Mouse (Mus musculus) c-Kit-negative CD71-positive TER-119-positive erythroid progenitor cells, embryonic 14.5 days (primary cell): ENCODE data around the gene Btg4.
A peak's percentile ranks its signal among the peaks of the same experiment; 100 is the strongest.
"Not testable (repeated sequence)": the region's sequence is repeated elsewhere in the genome, so short reads cannot be mapped to it uniquely, and the experiment has no call there.

Experiments used
- DNase-seq: peaks from one replicate; pipeline ENCODE4 v3.0.0-alpha.2; 2013; ENCODE audit warnings: low read depth, low spot score

Gene Btg4

DNA sequence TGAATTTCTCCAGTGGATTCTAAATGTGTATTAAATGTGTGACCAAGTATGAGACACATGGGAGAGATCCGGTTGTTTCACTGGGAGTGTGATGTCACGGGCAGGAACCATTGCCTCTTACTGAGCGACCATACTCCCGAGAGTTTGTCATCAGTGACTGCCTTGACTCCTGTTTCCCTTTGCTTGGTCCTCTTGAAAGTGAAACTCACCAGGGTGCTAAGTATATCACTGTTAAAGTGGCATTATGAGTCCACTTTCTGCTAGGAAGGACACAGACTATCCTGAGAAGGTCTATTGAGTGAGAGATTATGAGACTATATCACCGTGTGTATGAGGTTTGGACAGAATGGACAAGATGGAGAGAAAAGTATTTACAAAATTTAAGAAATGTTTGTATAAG, 20.9 kb downstream of the Btg4 start:
- no peak for DNase-seq

DNA sequence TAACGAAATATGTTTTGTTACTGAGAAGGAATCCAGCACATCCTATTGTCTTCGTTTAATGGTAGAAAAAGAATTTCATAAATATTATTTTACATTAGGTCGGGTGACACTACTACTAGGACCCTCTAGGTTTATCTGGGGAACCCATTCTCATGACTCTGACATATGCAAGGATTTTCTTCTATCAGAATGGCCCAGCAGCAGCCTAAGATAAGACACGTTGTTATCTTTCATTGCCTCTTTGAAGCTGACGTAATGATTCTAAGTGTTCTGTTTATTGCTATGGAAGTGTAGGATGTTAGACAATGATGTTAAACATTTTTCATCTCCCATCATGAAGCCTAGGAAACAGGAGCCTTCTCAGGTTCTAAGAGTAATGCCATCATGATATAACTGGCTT, 33.0 kb downstream of the Btg4 start:
- DNase-seq = no peak

DNA sequence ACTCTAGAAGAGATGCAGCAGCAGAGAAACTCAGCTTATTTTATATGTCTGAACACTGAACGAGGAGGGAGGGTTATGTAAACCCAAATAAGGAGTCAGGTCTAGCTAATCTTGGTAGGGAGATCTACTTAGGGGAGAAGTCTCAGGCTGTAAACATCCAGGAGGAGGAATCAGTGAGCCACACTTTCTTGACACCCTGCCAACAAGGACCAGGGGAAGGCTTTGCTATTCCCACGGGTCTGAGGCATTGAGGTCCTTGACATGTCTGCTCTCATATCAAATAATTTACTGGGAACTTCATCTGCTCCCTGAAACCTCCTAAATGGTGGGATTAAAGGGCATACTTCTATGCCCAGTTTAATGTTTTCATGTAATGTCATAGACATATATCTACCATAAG, 35.6 kb downstream of the Btg4 start:
- DNase-seq = no peak

DNA sequence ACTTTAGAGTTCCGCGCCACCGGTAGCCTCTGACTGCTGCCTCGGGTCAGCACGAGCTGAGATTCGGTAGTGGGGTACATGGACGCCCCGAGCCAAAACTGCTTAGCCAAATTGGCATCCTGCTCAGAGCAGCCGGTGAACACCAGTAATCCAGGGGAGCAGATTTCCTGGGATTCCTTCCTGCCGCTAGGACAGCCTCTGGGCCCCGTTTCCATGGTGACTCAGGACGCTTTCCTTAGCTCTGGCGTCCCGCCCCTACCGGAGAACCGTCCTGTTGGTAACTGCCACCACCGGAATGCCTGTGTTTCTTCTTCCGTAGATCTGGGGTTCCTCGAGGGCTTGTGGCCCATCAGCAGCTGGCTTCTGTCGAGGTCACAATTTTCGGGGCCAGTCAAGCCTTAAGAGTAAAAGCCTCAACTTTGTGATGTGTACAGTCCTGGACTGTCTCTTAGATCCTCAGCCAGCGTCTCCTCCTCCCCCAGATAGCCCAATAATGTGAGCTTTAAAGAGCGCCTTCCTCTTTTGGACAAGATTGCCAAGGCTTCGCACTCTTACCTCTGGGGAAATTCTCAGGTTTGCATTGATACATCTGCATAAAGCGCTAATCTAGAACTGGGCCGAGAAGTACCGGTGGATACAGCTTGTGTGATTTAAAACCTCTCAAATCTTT, 41.2 kb downstream of the Btg4 start, which contains the start of gene 4833427G06Rik:
TSS of gene 4833427G06Rik (minus strand) at position 323 of the 670 bp plus-strand sequence.
- DNase-seq = no peak

DNA sequence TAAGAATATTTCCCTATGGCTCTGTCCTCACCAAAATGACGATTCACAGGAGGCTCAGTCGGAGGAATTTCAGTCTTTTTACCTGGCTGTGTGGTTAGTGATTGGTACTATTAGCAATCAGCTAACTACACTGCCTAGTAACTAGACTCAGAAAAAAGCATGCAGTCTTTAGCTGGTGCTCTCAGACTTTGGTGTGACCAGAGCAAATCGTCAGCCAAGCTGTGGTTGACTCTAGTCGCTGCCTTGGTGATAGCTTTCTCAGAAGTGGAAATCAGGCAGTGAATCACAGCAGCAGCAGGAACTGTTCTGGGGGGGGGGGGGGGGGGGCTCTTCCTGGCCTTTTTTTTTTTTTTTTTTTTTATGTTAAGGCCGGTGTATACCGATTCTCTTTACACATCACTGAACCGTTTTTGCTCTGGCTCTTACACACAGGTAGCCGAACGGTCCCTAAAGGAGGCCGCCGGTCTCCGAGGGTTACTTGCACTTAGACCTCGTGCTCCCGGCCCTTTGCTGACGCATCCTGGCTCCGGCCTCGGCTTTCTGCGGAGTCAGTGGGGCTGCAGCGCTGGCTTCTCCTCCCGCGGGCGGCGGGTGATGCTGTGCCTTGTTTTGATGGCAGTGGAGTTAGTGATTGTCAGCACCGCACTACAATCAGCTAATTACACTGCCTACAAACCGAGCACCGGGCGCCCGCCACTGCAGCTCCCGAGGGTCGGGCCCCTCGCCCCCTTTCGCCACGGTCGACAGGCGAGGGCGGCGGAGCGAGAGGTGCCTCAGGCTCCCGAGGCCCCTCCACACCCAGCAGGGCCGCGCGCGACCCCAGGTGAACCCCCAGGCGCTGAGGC, 42.5 kb downstream of the Btg4 start:
- no peak for DNase-seq

DNA sequence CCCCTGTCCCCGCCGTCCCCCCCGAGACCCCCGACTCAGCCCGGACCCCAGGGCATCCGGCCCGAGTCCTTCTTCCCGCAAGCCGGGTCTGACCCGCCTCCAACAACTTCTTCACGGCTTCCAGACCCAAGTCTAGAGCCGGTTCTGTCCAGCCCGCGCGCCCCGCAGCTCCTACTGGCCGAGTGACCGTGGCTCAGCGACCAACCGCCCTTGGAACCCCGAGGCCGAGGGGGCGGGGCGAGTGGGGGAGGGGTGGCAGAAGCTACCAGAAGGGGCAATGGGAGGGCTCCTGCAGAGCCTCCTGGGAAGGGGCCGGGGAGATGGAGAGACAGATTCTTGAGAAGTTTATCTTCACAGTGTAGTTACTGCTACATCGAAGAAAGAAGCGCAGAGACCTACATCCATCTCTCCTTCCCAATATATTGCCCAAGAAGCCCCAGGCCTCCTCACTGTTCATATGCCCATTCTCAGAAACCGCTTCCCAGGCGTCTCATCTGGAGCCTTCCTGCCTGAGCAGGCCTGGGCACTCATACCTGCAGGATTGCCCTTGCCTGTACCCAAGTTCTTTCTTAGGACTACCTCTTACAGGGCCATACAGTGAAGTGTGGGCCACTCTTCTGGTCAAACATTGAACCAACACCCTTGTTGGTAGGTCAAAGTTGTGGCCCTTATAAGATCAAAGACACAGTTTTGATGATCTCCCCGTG, 43.3 kb downstream of the Btg4 start:
- no peak for DNase-seq

DNA sequence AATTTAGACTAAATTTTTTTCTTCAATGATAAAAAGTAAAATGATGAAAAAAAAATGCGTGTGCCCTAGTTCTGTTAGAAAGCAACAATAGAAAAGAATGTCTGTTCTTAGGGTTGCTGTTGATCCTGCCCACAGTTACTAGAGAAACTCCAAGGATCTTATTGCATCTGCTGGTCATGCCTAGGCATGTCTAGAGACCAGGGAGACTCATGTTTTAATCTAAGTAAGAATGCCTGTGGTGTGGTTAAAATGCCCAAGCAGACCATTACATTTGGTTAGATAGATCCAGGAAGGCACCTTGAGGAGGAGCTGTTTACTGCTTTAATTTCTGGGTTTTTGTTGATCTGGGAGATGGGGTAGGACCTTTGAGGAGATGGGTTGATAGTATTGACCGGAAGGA, 45.0 kb downstream of the Btg4 start:
- no peak for DNase-seq

DNA sequence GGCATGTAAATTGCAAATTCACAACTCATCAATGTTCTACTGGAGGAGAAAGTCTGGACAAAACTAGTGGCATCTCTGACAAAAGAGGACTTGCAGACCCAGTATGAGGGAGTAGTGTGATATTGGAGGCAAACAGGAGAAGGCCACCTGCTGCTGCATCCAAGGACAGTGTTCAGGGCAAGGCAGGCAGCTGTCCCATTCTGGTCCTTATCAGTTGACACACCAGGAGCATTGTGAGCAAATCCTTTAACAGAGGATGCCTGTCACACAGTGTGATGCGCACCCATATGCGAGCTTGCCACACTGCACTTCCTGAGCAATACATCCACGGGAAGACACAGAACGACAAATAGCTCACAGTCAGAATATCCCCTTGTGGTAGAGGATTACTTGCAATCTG, 54.1 kb downstream of the Btg4 start:
- no peak for DNase-seq

DNA sequence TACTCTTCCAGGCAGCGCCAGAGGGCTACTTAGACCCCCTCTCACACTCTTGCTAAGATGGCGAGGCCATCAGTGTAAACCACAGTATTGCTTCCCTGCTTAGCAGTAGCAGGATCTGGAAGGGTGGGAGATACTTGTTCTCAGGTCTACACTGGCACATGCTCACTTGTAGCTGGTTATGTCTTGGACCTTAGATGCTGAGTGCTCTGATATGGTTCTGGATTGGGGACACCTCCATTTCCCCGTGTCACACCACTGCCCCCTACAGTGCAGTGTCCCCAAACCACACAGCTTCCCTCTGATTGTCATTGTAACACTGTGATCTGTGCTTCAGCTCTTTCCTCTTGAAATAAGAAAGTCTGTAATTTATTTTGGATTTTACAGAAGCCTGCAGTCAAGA, 76.3 kb downstream of the Btg4 start:
- no peak for DNase-seq

DNA sequence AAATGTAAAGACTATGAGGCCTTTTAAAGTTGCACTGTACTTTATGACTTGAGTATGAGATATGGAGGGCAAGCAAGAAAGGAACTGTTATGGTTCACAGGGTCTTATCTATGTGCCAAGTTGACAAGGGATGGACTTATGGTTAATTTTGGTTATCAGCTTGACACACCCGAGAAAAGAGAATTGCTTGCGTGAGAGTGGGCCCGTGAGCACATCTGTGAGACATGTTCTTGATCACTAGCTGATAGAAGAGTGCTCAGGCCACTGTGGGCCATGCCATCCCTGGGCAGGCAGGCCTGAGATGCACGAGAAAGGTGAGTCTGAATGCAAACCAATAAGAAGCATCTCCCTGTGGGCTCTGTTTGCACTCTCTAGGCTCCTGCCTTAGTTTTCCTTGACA, 76.7 kb downstream of the Btg4 start:
- DNase-seq = no peak

DNA sequence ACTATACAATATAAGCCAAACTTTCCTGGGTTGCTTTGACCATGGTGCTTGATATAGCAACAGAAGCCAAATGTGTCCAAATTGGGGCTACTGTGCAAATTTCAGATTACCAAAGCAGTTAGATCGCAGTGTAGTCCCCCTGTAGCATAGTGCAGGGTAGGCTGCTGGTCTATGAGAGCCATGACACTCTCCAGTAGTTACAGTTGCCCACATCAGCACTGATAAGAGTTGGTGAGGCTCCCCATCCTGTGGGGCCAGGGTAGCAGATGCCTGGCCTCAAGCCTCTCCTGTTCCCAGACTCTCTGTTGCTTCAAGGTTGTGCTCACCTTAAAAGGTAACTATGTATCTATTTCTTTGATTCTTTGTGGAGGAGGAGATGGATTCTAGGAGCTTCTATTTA, 77.1 kb downstream of the Btg4 start:
- DNase-seq = no peak

DNA sequence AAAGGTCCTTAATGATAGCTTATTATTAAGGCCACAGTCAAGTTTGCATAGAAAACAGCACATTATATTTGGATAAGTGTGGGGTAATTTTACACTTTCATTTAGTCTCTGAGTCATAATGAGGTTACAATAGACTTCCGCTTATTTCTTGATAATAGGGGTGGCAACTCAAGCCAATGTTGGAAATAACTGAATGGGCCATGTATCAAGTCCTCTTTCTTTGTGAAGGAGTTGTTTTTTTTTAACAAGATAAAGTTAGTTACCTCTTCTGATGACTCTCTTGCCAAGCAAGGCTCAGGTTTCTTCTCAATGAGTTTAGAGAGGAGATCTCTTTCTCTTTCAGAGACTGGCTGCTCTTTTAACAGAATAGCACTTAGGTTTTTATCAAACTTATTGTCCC, 77.6 kb downstream of the Btg4 start:
- DNase-seq = no peak

DNA sequence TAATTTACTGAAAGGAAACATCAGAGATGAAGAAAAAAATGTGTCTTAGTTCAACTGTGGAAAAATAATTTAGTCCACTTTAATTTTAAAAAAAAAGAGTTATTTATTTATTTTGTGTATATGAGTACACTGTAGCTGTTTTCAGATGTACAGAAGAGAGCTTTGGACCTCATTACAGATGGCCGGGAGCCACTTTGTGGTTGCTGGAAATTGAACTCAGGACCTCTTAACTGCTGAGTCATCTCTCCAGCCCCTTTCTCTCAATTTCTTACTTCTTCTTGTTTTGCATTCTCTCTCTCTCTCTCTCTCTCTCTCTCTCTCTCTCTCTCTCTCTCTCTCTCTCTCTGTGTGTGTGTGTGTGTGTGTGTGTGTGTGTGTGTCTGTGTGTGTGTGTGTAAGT, 78.7 kb downstream of the Btg4 start:
- DNase-seq = not testable (repeated sequence)

DNA sequence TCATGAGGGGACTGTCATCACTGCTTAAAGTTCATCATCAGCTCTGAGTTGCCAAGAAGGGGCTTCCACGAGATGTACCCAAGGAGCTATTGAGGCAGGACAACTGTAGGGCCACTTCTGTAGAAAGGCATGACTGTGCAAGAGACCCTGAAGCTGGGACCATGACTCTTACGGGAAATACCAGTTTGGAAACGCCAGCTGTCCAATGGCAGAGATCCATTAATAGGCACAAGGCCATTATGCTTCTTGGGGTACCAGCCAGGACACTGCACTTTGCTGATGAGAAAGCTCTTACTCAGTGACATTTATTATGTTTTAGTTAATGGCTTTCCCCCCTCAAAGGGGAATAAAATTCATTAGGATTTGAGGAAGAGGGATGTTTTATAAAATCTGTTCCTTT, 80.0 kb downstream of the Btg4 start:
- no peak for DNase-seq

DNA sequence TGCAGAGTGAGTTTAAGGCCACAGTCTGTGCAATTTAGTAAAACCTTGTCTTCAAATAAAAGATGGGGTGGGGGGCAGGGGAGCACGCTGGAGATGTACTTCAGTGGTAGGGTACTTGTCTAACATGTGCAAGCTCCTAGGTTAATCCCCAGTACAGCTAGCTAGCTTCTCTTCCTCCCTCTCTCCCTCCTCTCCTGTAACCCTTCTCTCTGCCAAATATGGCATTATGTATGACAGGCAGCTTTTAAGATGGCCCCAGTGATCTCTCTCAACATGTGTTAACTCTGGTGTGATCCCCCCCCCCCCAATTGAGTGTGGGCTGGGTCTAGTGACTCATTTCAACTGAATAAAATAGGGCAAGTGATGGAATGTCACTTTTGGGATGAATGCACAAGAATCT, 82.7 kb downstream of the Btg4 start:
- no peak for DNase-seq

DNA sequence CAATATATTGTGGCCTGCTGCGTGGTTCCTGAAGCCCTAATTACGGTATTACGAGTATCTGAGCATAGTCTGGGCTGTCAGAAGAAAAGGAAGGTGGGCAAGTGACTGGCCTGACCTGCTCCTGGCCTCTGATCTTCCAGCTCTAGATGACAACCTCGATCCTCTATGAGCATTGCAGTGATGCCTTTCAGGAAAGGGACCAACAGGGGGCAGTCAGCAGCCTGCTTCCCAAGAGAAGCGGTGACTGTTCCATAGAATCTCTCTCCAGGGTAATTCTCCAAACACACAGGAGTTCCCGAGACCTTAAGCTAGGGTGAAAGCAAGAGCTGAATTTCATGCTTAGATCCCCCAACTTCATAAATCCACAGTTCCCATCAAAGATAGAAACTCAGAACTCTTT, 83.5 kb downstream of the Btg4 start:
- no peak for DNase-seq

DNA sequence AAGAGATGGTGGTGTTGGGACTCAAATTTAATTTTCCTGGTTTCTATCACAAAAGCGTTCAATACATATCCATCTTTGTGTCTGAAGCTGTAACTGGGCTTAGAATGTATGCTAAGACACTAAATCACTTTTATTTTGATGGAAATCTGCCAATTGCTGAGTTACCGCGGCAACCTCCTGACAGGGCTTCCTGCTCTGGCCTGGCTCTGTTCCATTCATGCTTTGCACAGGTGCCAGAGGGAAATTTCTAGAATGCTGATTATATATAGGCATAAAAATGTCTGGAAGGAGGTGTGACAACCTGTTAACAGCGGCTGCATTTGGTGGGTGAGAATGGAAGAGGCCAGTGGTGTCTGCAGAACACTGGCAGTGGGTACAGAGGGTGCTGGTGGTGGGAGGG, 85.8 kb downstream of the Btg4 start:
- DNase-seq = no peak

DNA sequence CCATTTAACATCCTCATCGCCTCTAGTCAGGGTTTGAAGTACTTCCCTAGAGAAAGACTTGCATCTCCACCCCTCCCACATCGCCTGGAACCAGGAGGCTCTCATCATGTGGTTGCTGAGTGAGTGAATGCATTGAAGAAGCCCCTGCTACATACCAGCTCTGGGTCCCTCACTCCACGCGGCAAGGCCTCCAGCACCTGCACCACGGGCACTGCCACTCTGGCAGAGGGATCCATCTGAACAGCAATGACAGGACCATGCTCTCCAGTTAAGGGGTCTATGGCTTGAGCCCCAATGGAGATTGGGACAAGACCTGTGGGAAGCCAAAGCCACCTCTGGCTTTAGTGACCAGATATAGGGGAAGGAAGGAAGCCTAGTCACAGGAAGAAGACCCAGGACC, 86.6 kb downstream of the Btg4 start:
- no peak for DNase-seq

DNA sequence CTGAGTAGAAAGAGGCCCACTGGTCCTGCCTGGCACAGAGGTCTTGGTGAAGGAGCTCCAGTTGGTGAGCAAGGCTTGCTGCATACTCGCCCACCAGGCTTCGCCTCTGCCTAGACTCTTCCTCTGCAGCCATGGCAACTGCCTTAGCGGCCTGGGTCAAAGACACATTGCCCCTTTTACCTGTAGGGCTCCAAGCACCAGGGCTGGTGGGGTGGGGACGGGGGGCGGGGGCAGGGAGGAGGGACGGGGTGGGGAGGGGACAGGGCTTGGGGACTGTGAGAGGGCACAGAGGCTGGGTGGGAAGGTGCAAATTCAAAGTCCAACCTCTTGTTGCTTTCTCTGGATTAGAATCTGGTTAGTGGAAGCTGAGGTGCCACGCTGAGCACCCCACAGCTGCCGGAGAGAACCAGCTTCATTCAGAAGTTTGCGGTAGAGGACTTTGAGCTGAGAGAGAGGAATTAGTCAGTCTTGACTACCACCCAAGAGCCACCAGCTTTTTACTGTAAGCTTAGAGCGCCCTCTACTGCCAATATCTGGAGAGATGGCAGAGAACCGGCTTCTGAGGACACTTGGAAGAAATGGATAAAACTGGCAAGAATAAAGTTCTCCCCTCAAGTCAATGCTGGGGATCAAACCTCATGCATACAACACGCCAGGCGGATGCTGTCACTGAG, 91.5 kb downstream of the Btg4 start:
- DNase-seq = peak; percentile 20

DNA sequence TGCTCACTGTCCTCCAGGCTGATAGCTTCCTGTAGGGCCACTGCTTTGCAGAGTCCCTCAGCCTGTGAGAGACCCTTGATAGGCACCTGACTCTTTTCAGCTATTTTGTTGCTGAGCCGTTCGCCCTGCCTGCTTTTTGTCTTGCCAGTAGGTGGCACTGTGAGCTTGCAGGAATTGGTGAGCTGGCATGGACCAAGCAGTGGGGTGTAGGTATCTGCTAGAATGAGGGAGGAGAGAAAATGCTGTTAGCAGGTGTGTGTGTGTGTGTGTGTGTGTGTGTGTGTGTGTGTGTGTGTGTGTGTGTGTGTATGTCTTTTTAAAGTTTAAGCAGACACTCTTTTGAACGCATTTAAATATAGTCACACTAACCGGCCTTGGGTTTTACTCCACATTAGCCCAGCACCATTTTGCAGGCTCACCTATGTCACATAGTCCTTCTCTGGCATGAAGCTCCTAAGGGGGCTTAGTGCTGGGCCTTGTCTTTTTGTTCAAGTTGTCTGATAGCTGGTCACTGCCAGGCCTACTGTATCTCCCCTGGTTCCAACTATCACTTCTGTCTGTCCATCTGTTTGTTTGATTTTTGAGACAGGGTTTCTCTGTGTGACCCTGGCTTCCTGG, 101.2 kb downstream of the Btg4 start:
- no peak for DNase-seq

DNA sequence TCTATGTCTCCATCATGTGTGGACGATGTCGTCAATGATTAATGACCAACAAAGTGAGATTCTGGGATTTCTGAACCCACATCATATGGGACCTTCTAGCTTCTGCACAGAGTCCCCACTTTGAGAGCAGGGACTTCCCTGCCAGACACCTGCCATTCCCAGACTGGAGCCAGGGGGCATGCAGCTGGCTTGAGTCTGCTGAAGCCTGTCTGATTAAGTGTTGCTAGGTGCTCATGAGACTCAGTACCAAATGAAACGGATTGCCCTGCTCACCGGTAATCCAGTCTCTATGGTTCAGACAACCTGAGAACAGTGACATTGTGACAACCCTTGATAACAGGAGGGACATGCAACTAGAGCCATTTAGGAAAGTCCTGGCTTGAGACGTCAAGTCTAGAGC, 103.3 kb downstream of the Btg4 start:
- no peak for DNase-seq
